Mouse (Mus musculus) CH12.LX (cell line): ENCODE results near the gene Slc44a5. TPM values are rescaled to one million over a fixed set of nuclear protein-coding genes. Genes with fewer than 3 reads are reported as not detected.

Experiments used
- DNase-seq: peaks from one replicate; pipeline ENCODE4 v3.0.0-alpha.2; 2013; ENCODE audit errors: extremely low read depth
- H3K27ac ChIP-seq: 2 replicates; pipeline ENCODE4 v1.5.1; 2012; ENCODE audit warnings: low read depth, mild to moderate bottlenecking, control low read depth, moderate library complexity; ENCODE audit not compliant: insufficient read depth
- H3K27me3 ChIP-seq: replicated peaks from 2 replicates; pipeline ENCODE3; 2012; ENCODE audit warnings: inconsistent platforms
- H3K36me3 ChIP-seq, 2 experiments: replicated peaks in 1 of 2; 2 replicates each; pipeline versions ENCODE3 to v1.6.1; 2012; ENCODE audit warnings: inconsistent platforms in 1 of 2, low read length in 1 of 2, mild to moderate bottlenecking in 1 of 2, mixed read lengths in 1 of 2, moderate library complexity in 1 of 2; ENCODE audit not compliant: control insufficient read depth in 1 of 2, insufficient read depth in 1 of 2
- H3K4me1 ChIP-seq, 2 experiments: 2 replicates each; pipeline ENCODE4 v1.6.1; 2012; ENCODE audit warnings: inconsistent platforms in 1 of 2, moderate library complexity in 1 of 2; ENCODE audit not compliant: insufficient read depth in 2 of 2, control insufficient read depth in 1 of 2
- H3K4me2 ChIP-seq: 2 replicates; pipeline ENCODE4 v1.6.1; 2012; ENCODE audit warnings: low read depth, mild to moderate bottlenecking, control low read depth; ENCODE audit not compliant: poor library complexity, insufficient read depth, severe bottlenecking
- H3K4me3 ChIP-seq, 3 experiments: fragments of 150-350 bp in 1 of 3; sonication (generic) in 1 of 3; replicated peaks in 1 of 3; 2 replicates each; pipeline versions ENCODE3 to v1.5.1; 2011 to 2012; ENCODE audit warnings: low read depth in 2 of 3, low read length in 2 of 3, mild to moderate bottlenecking in 2 of 3, moderate library complexity in 2 of 3, control low read depth in 1 of 3, improper control_type of control experiment in 1 of 3, inconsistent platforms in 1 of 3, mixed read lengths in 1 of 3; ENCODE audit not compliant: poor library complexity in 1 of 3
- H3K79me2 ChIP-seq: replicated peaks from 2 replicates; pipeline ENCODE4 v1.6.1; 2012; ENCODE audit warnings: mild to moderate bottlenecking, moderate library complexity; ENCODE audit not compliant: control insufficient read depth, poor library complexity, insufficient read depth, severe bottlenecking; ENCODE audit errors: extremely low read depth
- H3K9ac ChIP-seq: 2 replicates; pipeline ENCODE4 v1.6.1; 2012; ENCODE audit warnings: low read depth, mild to moderate bottlenecking, control low read depth, moderate library complexity; ENCODE audit not compliant: insufficient read depth
- H3K9me3 ChIP-seq: replicated peaks from 2 replicates; pipeline ENCODE3; 2012; ENCODE audit warnings: low read length, inconsistent platforms, mixed read lengths
- CHD1 ChIP-seq: IDR thresholded peaks from 2 replicates; pipeline ENCODE4 v1.6.1; 2012; ENCODE audit warnings: low read depth, low read length, improper control_type of control experiment, inconsistent platforms
- CHD2 ChIP-seq: IDR thresholded peaks from 2 replicates; pipeline ENCODE4 v1.6.1; 2011; ENCODE audit warnings: low read length, improper control_type of control experiment
- E2F4 ChIP-seq: IDR thresholded peaks from 2 replicates; pipeline ENCODE4 v1.6.1; 2011; ENCODE audit warnings: low read depth, low read length, improper control_type of control experiment; ENCODE audit not compliant: insufficient replicate concordance
- ELF1 ChIP-seq: IDR thresholded peaks from 2 replicates; pipeline ENCODE4 v1.6.1; 2014; ENCODE audit warnings: low read depth, mild to moderate bottlenecking, inconsistent platforms, low read length, improper control_type of control experiment
- ETS1 ChIP-seq: conservative IDR thresholded peaks from 2 replicates; pipeline ENCODE4 v1.6.1; 2012; ENCODE audit warnings: low read depth, mild to moderate bottlenecking, inconsistent platforms, low read length, improper control_type of control experiment, moderate library complexity
- HCFC1 ChIP-seq: IDR thresholded peaks from 2 replicates; pipeline ENCODE4 v1.6.1; 2012; ENCODE audit warnings: low read depth, mild to moderate bottlenecking, inconsistent platforms, low read length, improper control_type of control experiment
- JUND ChIP-seq: conservative IDR thresholded peaks from 2 replicates; pipeline ENCODE4 v1.6.1; 2011; ENCODE audit warnings: low read depth, low read length, improper control_type of control experiment
- MAFK ChIP-seq: IDR thresholded peaks from 2 replicates; pipeline ENCODE4 v1.6.1; 2011; ENCODE audit warnings: low read length, improper control_type of control experiment; ENCODE audit not compliant: insufficient replicate concordance
- MAX ChIP-seq: IDR thresholded peaks from 2 replicates; pipeline ENCODE4 v1.6.1; 2011; ENCODE audit warnings: low read length, improper control_type of control experiment
- MAZ ChIP-seq: IDR thresholded peaks from 2 replicates; pipeline ENCODE4 v1.6.1; 2012; ENCODE audit warnings: low read depth, mild to moderate bottlenecking, inconsistent platforms, low read length, improper control_type of control experiment, moderate library complexity
- MXI1 ChIP-seq: IDR thresholded peaks from 2 replicates; pipeline ENCODE4 v1.6.1; 2011; ENCODE audit warnings: mild to moderate bottlenecking, low read depth, low read length, improper control_type of control experiment
- PAX5 ChIP-seq: IDR thresholded peaks from 2 replicates; pipeline ENCODE4 v1.6.1; 2012; ENCODE audit warnings: low read length, inconsistent platforms, mixed read lengths
- POLR2AphosphoS2 ChIP-seq: IDR thresholded peaks from 2 replicates; pipeline ENCODE4 v1.6.1; 2011; ENCODE audit warnings: low read depth, low read length, improper control_type of control experiment
- RAD21 ChIP-seq: IDR thresholded peaks from 2 replicates; pipeline ENCODE4 v1.6.1; 2011; ENCODE audit warnings: low read depth, mild to moderate bottlenecking, low read length, improper control_type of control experiment, moderate library complexity
- SIN3A ChIP-seq: IDR thresholded peaks from 2 replicates; pipeline ENCODE4 v1.6.1; 2012; ENCODE audit warnings: low read length, improper control_type of control experiment, inconsistent platforms
- TCF12 ChIP-seq: IDR thresholded peaks from 2 replicates; pipeline ENCODE4 v1.6.1; 2014; ENCODE audit warnings: low read depth, mild to moderate bottlenecking, inconsistent platforms, low read length, improper control_type of control experiment
- USF1 ChIP-seq: IDR thresholded peaks from 2 replicates; pipeline ENCODE4 v1.6.1; 2014; ENCODE audit warnings: low read depth, mild to moderate bottlenecking, inconsistent platforms, low read length, improper control_type of control experiment
- USF2 ChIP-seq: conservative IDR thresholded peaks from 2 replicates; pipeline ENCODE4 v1.6.1; 2011; ENCODE audit warnings: low read depth, low read length, improper control_type of control experiment
- ZC3H11A ChIP-seq: IDR thresholded peaks from 2 replicates; pipeline ENCODE4 v1.6.1; 2012; ENCODE audit warnings: low read depth, mild to moderate bottlenecking, inconsistent platforms, low read length, improper control_type of control experiment
- ZKSCAN1 ChIP-seq: IDR thresholded peaks from 2 replicates; pipeline ENCODE4 v1.6.1; 2012; ENCODE audit warnings: low read depth, inconsistent platforms, low read length, improper control_type of control experiment, borderline replicate concordance
- ZMIZ1 ChIP-seq: IDR thresholded peaks from 2 replicates; pipeline ENCODE4 v1.6.1; 2012; ENCODE audit warnings: low read depth, mild to moderate bottlenecking, inconsistent platforms, low read length, improper control_type of control experiment
- ZNF384 ChIP-seq: IDR thresholded peaks from 2 replicates; pipeline ENCODE4 v1.6.1; 2012; ENCODE audit warnings: low read depth, low read length, improper control_type of control experiment, inconsistent platforms
- dilution Hi-C: fragments of 300-500 bp; cut with MboI; formaldehyde crosslinking; loops from 2 replicates; pipeline ENCODE4 v1.14.3; 2020; ENCODE audit warnings: low sequenced_read_pairs; ENCODE audit not compliant: extremely low pct_unique_long_range_greater_than_20kb, extremely low pct_ligation_motif_present
- in situ Hi-C: fragments of 300-500 bp; cut with MboI; formaldehyde crosslinking; loops from 3 replicates; pipeline ENCODE4 v1.14.3; 2019; ENCODE audit warnings: low sequenced_read_pairs, low pct_ligation_motif_present, low pct_unique_long_range_greater_than_20kb, mixed read lengths
- polyA plus RNA-seq: library from polyadenylated mRNA; unstranded; fragments of >175 nt; gene quantifications from 2 replicates; pipeline ENCODE4 v1.2.1, GENCODE M21; 2012; ENCODE audit warnings: low read depth; ENCODE audit not compliant: insufficient read length
- total RNA-seq, 2 experiments: library from RNA; depleted of rRNA; stranded (reverse); fragments of 300-350 nt in 1 of 2; fragments of >200 nt in 1 of 2; gene quantifications; 2 replicates each; pipeline ENCODE4 v1.2.3; 2012 to 2014

Gene Slc44a5
- total and polyA plus RNA-seq, 3 experiments = not detected

- Histone ChIP-seq H3K4me2 (no peak overlapping the region), H3K9ac (no peak overlapping the region), H3K27me3 (no peaks in the 10 kb centered on the region), H3K36me3 (no peaks in the 10 kb centered on the region), H3K4me1 (peaks cover 0 to 5% of the 10 kb centered on the region in 2 experiments; a peak in 2 of 4 replicates), H3K27ac (no peak overlapping the region), H3K79me2 (no peaks in the 10 kb centered on the region), H3K4me3 (no peak overlapping the region), H3K9me3 (no peaks in the 10 kb centered on the region)
- TF ChIP-seq MAFK = no peak
- in situ Hi-C loops (no loop called here), dilution Hi-C loops (no loop called here)
- no peak for DNase-seq
Measured at GRCm38 (mm10) chr3:154200422-154200828, 227.2 kb downstream of the Slc44a5 start.

- Histone ChIP-seq H3K4me2 (no peak overlapping the region), H3K4me1 (peaks cover 0 to 5% of the 10 kb centered on the region in 2 experiments; a peak in 2 of 4 replicates), H3K79me2 (no peaks in the 10 kb centered on the region), H3K9ac (no peak overlapping the region), H3K27me3 (no peaks in the 10 kb centered on the region), H3K9me3 (no peaks in the 10 kb centered on the region), H3K36me3 (no peaks in the 10 kb centered on the region), H3K27ac (no peak overlapping the region), H3K4me3 (no peak overlapping the region)
- TF ChIP-seq USF2 = no peak
- no peak for TF ChIP-seq ZNF384
- no peak for TF ChIP-seq E2F4
- no peak for TF ChIP-seq CHD2
- no peak for TF ChIP-seq ETS1
- TF ChIP-seq ELF1 = no peak
- TF ChIP-seq MXI1 = no peak
- no peak for TF ChIP-seq ZMIZ1
- TF ChIP-seq TCF12 = no peak
- no peak for TF ChIP-seq SIN3A
- TF ChIP-seq POLR2AphosphoS2 = no peak
- in situ Hi-C loops = no loop called here
- DNase-seq = no peak
- dilution Hi-C loops = no loop called here
Measured at GRCm38 (mm10) chr3:154201796-154202195, 228.6 kb downstream of the Slc44a5 start.

DNA sequence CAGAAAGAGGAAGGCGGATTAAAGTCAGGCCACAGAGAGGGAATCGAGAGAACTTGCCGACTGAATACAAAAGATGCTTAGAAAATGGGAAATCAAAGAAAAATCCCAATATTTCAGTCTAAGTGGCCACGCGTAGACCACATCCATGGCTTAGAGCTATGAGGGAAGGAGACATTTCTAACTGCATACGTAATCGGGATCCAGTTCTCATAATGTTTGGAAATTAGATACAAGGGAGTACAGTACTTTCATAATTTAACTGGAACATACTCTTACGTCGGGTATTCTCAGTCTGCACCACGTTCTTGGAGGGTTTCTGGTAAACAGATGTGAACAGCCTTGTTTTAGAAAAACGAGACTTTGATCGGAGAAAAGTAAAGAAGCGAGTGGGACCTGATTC lies 229.1 kb downstream of the Slc44a5 start:
- no peak for DNase-seq
- TF ChIP-seq MXI1 (no peak), CHD1 (no peak), JUND (no peak), MAZ (no peak), HCFC1 (no peak), PAX5 (no peak), RAD21 (no peak), MAX (no peak), USF1 (no peak), ZKSCAN1 (no peak), ZC3H11A (no peak), ETS1 (no peak), MAFK (no peak), CHD2 (no peak)
- H3K79me2 ChIP-seq = no peaks in the 10 kb centered on the region
- peaks cover 0 to 5% of the 10 kb centered on the region in 2 experiments; a peak in 2 of 4 replicates for H3K4me1 ChIP-seq
- H3K27ac ChIP-seq = no peak overlapping the region
- H3K4me3 ChIP-seq = no peak overlapping the region
- H3K9ac ChIP-seq = no peak overlapping the region
- H3K27me3 ChIP-seq = no peaks in the 10 kb centered on the region
- H3K4me2 ChIP-seq = no peak overlapping the region
- in situ Hi-C loops (no loop called here), dilution Hi-C loops (no loop called here)
- H3K36me3 ChIP-seq = no peaks in the 10 kb centered on the region
- H3K9me3 ChIP-seq = no peaks in the 10 kb centered on the region
